Mouse (Mus musculus): ENCODE measurements around the gene Pisd.

The Pisd gene

GRCm38 (mm10) chr5:32706226-32706780 is 79.1 kb downstream of the Pisd start:
- DNase-seq (ENCODE audit: low spot score) = no peak

GRCm38 (mm10) chr5:32697208-32697867 is 88.1 kb downstream of the Pisd start:
- no peak for DNase-seq (ENCODE audit: low spot score)

DNA sequence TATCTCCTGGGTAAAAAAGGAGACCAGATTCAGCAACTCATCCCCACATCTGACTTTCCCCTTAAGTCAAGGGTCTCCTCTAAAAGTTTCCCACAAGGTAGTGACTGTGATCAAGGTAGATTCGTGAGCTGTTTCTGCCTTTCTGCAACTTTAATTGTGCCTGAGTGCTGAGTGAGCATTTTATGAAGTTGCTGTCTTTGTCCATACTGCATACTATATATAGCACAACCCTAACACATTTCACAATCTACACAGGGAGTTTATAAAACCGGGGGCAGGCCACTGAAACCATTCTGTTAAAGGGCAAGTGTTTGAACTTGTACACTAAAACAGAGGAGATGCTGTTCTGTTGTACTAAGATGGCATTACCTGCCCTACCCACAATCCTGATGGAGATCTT is 92.0 kb downstream of the Pisd start:
- no peak for DNase-seq (ENCODE audit: low spot score)
